Mouse (Mus musculus) spleen, adult 2 months (tissue): Measurements from ENCODE around the gene Gm49337.

Source experiments
- CTCF ChIP-seq: fragments of 200-500 bp; IDR thresholded peaks from 2 replicates; pipeline ENCODE4 v1.5.1; 2011; ENCODE audit warnings: mild to moderate bottlenecking, inconsistent platforms; ENCODE audit not compliant: insufficient read depth, insufficient read length, insufficient replicate concordance; ENCODE audit errors: extremely low read depth
- POLR2A ChIP-seq: fragments of 200-500 bp; IDR thresholded peaks from 2 replicates; pipeline ENCODE4 v1.6.1; 2011; ENCODE audit warnings: low read depth, low read length, inconsistent platforms

DNA sequence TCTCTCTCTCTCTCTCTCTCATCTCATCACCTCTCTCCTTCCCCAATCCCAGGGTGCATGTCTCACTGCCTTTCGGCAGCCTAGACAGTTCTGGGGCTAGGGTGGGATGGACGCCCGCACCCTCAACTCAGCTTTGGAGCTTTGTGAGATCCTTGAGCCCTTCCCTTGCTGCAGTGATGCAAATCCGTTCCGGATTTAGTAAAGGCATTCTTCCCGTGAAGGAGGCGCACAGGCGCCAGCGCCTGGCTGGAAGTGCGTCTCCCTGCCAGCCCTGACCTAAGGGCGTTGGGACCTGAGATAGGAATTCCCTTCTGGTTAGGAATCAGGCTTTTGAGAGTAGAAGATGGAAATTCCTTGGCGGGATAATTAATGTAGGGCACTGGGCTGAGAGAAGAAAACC lies 9.6 kb downstream of the Gm49337 start:
- TF ChIP-seq CTCF (no peak), POLR2A (no peak)
